Mouse (Mus musculus) heart, adult 18-20 months (tissue): ENCODE results near the gene Ofcc1. TPM values are rescaled to one million over a fixed set of nuclear protein-coding genes. Genes with fewer than 3 reads are reported as not detected.

Experiments used
- DNase-seq, 2 experiments: peaks; one replicate each; pipeline ENCODE4 v3.0.0; 2021 to 2022; ENCODE audit warnings: mixed read lengths in 1 of 2
- total RNA-seq, 2 experiments: library from RNA; stranded (reverse); gene quantifications; 2 replicates each; pipeline ENCODE4 v1.2.3; 2021

Gene Ofcc1
- total RNA-seq, 2 experiments from 2014 or later, result not detected

DNA sequence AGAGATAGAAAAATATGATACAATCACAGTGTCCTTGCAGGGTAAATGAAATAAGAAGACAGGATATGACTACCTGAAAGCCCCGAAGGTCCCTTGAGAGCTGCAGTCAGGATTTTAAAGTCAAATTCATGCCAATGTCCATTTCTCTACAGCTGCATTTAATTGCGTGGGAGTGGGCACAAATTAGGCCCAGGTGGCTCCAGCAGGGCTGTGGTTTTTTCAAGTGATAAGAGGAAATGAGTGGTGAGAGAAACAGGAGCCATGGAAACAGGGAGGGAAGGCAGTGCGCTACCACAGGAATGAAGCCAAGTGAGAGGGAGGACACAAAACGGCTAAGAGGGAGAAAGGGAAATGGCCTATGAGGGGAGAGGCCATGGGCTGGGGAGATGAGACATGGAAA is 363.3 kb downstream of the Ofcc1 start:
- no peak for DNase-seq

DNA sequence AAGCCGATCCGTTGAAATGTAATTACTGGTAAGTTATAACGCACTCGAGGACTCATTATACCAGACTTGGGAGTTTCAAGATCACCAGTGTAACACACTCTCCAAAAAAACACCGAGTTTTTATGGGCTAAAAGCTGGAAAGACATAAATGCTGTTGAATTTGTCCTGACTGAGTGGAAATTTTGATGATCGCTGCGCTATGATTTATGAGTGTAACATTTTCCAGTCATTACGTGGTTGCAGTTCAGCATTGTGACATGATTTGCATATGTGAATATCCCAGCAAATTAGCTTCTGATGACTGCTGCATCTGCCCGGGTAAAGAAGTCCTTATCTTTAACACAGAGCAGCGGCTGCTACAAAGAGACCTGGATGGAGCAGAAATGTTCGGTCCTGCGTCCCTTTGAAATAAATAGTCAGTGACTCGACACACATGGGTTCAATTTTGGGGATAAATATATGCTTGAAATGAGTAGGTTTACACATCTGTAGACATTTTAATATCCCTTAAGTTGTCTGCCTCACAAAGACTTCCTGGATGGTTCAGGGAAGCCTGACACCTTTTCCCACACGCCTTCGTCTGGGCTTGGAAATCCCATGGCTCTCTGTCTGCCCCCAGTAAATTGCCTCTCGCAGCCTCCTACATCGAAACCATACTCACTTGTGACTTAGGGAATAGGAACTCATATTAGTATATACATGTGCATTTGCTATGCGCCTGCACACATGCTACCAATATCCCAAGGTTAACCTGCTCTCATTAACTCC is 381.8 kb downstream of the Ofcc1 start:
- no peak for DNase-seq

DNA sequence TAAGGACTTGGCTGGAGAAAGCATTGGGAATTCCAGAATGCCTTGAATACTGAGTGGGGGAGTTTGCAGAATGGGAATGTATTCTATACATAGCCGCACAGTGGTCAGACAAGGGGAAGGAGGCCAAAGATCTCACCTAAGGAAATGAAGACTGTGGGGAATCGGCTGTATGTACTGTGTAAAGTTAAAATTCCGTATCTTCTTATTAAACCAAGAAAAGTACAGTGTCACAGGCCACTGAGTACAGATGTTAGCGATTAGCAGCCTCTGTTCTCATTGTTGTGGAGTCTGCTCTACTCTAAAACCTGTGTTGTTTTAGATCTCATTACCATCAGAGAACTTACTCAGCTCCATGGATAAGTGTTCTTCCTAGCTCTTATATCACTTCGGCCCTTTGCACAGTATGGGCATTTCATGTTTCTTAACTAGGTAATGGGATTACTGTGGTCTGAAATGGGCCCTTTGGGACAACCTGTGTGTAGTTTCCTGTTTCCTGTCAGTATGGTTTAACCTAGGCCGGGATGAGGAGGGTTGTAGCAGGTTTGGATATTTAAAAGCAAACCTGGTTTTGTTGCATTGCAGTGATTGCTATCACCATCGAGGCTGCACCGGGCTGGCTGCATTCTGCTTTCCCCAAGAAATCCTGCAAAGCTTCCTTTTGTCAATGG is 392.8 kb downstream of the Ofcc1 start:
- no peak for DNase-seq

DNA sequence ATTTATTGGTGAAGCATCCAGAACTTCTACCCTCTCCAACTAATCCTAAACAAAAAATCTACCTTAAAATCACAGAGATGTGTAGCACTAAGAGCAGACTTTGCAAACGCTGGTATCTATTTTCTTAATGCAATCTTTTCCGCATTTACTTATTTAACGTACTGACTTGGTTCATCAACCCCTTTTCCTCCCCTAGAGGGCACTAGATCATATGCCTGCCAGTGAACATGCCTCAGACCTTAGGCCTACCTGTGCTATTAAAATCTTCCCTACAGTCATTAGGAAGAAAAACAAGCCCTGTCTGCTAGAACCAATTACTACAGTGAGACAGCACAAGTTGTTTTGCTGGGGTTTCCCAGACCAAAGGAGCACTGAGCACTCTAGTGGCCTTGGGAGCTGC is 404.0 kb downstream of the Ofcc1 start:
- no peak for DNase-seq

DNA sequence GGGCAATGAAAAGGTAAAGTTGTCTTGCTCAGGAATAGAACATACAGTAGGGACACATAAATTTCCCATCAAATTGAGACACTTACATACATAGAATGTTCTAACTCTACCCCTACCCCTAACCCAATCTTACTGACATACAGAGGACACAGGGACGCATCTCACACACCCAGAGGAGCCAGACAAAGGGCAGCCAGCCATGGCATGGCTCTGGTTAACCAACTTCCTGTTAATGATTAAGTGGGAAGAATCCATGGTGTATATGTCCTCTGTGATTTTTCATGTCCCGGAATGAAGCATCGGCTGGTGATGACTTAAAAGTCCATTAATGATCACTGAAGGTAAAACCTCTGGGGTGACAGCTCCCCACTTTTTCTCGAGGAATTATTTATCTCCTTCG is 405.2 kb downstream of the Ofcc1 start:
- DNase-seq, result no peak
